Mouse (Mus musculus): Measurements from ENCODE around the gene Gale. TPM values are rescaled to one million over a fixed set of nuclear protein-coding genes. Genes with fewer than 3 reads are reported as not detected.

Gale gene
- polyA plus RNA-seq, 1 experiment, result 36.8 TPM

- DNase-seq (ENCODE audit: low spot score), result no peak
Measured at GRCm38 (mm10) chr4:136016059-136016602, 52.6 kb downstream of the Gale start.

Other genes with a start within 250 kb of the Gale start
- 0.38 and 0.47 TPM in 2 replicates for gene Il22ra1, start 235.6 kb upstream of the Gale start, polyA plus RNA-seq (2012; rRNA removed)
- gene Myom3, start 204.0 kb upstream of the Gale start, polyA plus RNA-seq (2012; rRNA removed), result 0.21 and 0.25 TPM in 2 replicates
- 50.8 and 61.7 TPM in 2 replicates for gene Srsf10, start 108.0 kb upstream of the Gale start, polyA plus RNA-seq (2012; rRNA removed)
- gene Pnrc2, start 89.9 kb upstream of the Gale start, polyA plus RNA-seq (2012; rRNA removed), result 100 and 122 TPM in 2 replicates
- 0.43 and 0.56 TPM in 2 replicates for gene Cnr2, start 68.3 kb upstream of the Gale start, polyA plus RNA-seq (2012; rRNA removed)
- gene Fuca1, start 43.0 kb upstream of the Gale start, polyA plus RNA-seq (2012; rRNA removed), result 75.9 and 84.2 TPM in 2 replicates
- 64.9 and 79.9 TPM in 2 replicates for gene Hmgcl, start 17.3 kb upstream of the Gale start, polyA plus RNA-seq (2012; rRNA removed)
- gene Lypla2, start 8.9 kb downstream of the Gale start, polyA plus RNA-seq (2012; rRNA removed), result 55.2 and 63.6 TPM in 2 replicates
- 41.4 and 46.9 TPM in 2 replicates for gene Pithd1, start 23.5 kb downstream of the Gale start, polyA plus RNA-seq (2012; rRNA removed)
- 25.2 and 28.1 TPM in 2 replicates for gene Eloa, start 58.0 kb downstream of the Gale start, polyA plus RNA-seq (2012; rRNA removed)
- 979 and 1,127 TPM in 2 replicates for gene Rpl11, start 89.7 kb downstream of the Gale start, polyA plus RNA-seq (2012; rRNA removed)
- gene Id3, start 179.8 kb downstream of the Gale start, polyA plus RNA-seq (2012; rRNA removed), result 272 and 386 TPM in 2 replicates
- gene E2f2, start 208.7 kb downstream of the Gale start, polyA plus RNA-seq (2012; rRNA removed), result 0.50 TPM in 2 replicates
- 11.7 and 11.8 TPM in 2 replicates for gene Asap3, start 242.6 kb downstream of the Gale start, polyA plus RNA-seq (2012; rRNA removed)

All from urinary bladder, adult 2 months (tissue).